ENCODE assay signal across 21 mouse cellular contexts in the genomic region with DNA sequence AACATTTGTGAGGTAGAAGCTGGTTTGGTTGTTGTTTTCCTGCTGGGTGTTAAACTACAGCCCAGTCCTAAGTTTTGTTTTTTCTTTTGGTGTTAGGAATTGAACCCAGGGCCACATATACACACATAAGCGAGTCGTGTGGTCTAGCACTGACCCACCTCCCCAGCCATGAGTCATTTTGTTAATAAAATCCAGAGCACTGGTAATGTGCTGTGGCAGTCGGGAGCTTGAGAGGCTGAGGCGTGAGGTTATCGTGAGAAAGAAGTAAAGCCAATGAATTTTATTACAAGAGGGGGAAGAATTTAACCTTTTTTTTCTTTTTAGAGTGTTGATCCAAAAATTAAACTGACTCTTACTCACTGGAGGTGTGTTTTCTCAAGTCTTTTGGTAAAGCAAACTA. TPM values are rescaled to one million over a fixed set of nuclear protein-coding genes. Genes with fewer than 3 reads are reported as not detected.
"Had no signal": no experiment of that assay in that cellular context is flagged by ENCODE, and none has a peak within 500 bp of the region (broad histone marks: within the 10 kb centered on the region; RNA-seq: fewer than 3 reads in every experiment).

No protein-coding gene starts in this region.

- ATAC-seq: liver, postnatal 0 days; lung, postnatal 0 days; midbrain, embryonic 15.5 days had no signal

- H3K27me3 ChIP-seq: limb, embryonic 12.5 days; limb, embryonic 15.5 days; midbrain, embryonic 12.5 days; midbrain, embryonic 15.5 days; neural tube, embryonic 13.5 days had no signal

- H3K27ac ChIP-seq: kidney, postnatal 0 days; layer of hippocampus, adult 2 months; limb, embryonic 12.5 days; limb, embryonic 15.5 days; liver, embryonic 14.5 days; midbrain, embryonic 12.5 days; midbrain, embryonic 15.5 days; neural tube, embryonic 13.5 days had no signal

- DNase-seq: kidney, adult 2 months; kidney, postnatal 25 days; layer of hippocampus, adult 9-11 months; left cerebral cortex, postnatal 4 days; liver, postnatal 0 days; lung, embryonic 14.5 days; retina, postnatal 1 day; right cerebral cortex, postnatal 25 days; spleen, adult 18-20 months; thymus, adult 18-20 months; thymus, postnatal 36 days had no signal

- H3K9ac ChIP-seq: limb, embryonic 12.5 days; limb, embryonic 15.5 days; liver, embryonic 14.5 days; liver, postnatal 0 days; lung, embryonic 14.5 days; midbrain, embryonic 12.5 days; midbrain, embryonic 15.5 days; neural tube, embryonic 13.5 days had no signal

- H3K4me2 ChIP-seq: limb, embryonic 12.5 days; limb, embryonic 15.5 days; liver, embryonic 11.5 days; lung, embryonic 14.5 days; midbrain, embryonic 12.5 days; midbrain, embryonic 15.5 days; neural tube, embryonic 13.5 days had no signal

- H3K9me3 ChIP-seq: midbrain, embryonic 15.5 days; neural tube, embryonic 13.5 days had no signal

- H3K4me1 ChIP-seq: limb, embryonic 15.5 days had no signal

- H3K4me3 ChIP-seq: layer of hippocampus, adult 2 months; limb, embryonic 12.5 days; limb, embryonic 15.5 days; midbrain, embryonic 12.5 days; midbrain, embryonic 15.5 days; neural tube, embryonic 13.5 days had no signal

RNA-seq across cellular contexts. Expression of a gene that starts 56.3 kb away (rescaled TPM):
- polyA plus RNA-seq: midbrain, embryonic 12.5 days had no signal
